Mouse (Mus musculus): ENCODE data around the gene 1700001C02Rik.

The 1700001C02Rik gene

DNA sequence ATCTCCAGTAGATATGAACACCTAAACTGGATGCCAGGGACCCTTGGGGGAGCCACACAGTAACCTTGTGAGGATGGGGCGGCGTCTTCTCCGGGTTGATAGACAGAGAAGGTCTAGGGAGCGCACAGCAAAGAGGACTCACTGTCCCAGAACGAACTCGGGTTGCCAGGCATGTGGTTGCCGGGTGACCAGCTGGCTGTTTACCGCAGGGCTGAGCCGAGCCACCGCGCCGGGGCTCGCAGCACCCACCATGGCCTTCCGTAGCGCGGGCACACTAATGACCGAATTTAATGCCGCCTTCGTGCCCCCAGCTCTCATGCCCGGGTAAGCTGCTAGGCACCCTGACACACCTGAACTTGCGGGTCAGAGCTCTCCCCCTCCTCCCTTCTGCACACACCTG lies at the start of gene 1700001C02Rik:
Gene 1700001C02Rik (plus strand): TSS at position 187 of the 400 bp plus-strand sequence.
- 18% methylated on average over 21 of the region's 21 CpGs for WGBS

- WGBS = 70% methylated on average over 5 of the region's 5 CpGs
Measured at GRCm38 (mm10) chr5:30416665-30417064, 49.2 kb upstream of the 1700001C02Rik start.

GRCm38 (mm10) chr5:30423121-30423520 lies 42.7 kb upstream of the 1700001C02Rik start:
- 68% methylated on average over 4 of the region's 4 CpGs for WGBS

- WGBS = 28% methylated on average over 8 of the region's 8 CpGs
Measured at GRCm38 (mm10) chr5:30423572-30424244, 42.1 kb upstream of the 1700001C02Rik start.

DNA sequence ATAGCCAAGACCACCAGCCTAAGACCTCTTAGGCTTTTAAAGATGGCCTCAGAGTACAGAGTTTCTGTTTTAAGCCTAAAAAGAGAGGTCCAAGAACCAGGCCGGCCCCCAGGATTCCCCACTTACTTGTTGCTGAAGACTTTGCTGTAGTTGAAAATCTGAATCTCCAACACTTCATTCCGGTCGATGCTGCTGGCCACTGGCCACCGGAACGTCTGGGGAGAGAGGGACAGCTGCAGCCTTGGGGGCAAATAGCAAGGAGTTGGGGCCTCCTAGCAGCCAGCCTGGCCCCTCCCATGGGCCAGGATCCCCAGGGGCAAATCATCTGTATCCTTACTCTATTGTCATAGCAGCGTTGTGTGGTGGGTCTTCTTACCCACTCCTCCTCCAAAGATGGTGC lies 38.4 kb upstream of the 1700001C02Rik start:
- WGBS = 83% methylated on average over 6 of the region's 6 CpGs

DNA sequence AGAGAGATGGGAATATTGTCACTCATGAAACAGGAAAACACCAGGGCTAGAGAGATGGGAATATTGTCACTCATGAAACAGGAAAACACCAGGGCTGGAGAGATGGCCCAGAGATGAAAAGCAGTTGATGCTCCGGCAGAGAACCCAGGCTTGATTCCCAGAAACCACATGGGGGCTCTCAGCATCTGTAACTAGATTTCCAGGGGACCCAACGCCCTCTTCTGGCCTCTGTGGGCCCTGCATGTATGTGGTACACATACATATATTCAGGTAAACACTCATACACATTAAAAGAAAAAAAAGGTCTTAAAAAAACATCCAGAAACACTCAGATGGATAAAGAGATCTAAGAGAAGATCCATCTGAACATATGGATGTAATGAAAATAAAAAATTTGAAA lies 26.9 kb upstream of the 1700001C02Rik start:
- WGBS = 51% methylated on average over 2 of the region's 2 CpGs

- WGBS = 81% methylated on average over 8 of the region's 8 CpGs
Measured at GRCm38 (mm10) chr5:30440308-30440906, 25.4 kb upstream of the 1700001C02Rik start.

- WGBS = 68% methylated on average over 5 of the region's 5 CpGs
Measured at GRCm38 (mm10) chr5:30442196-30442595, 23.7 kb upstream of the 1700001C02Rik start.

GRCm38 (mm10) chr5:30444327-30444895 lies 21.4 kb upstream of the 1700001C02Rik start:
- WGBS = 85% methylated on average over 13 of the region's 13 CpGs

GRCm38 (mm10) chr5:30456056-30456455 lies 9.8 kb upstream of the 1700001C02Rik start:
- 57% methylated on average over 6 of the region's 6 CpGs for WGBS

DNA sequence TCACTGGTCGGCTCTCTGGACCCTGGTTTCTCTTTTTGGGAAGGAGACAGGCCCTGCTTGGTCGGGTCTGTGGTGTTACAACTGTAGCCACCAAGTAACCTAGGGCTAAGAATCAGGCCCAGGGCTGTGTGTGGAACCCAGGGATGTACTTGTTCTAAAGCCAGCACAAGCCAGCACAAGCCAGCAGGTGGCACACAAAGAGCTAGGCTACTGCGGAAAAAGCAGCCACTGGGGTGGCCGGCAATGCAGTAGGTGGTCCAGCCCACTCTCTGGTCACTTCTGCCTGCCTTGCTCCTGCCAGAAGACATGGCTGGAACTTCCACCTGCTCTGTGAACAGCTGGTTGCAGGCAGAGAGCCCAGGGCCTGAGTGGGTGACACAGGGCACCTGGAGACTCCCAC lies 5.7 kb upstream of the 1700001C02Rik start:
- 47% methylated on average over 4 of the region's 4 CpGs for WGBS

DNA sequence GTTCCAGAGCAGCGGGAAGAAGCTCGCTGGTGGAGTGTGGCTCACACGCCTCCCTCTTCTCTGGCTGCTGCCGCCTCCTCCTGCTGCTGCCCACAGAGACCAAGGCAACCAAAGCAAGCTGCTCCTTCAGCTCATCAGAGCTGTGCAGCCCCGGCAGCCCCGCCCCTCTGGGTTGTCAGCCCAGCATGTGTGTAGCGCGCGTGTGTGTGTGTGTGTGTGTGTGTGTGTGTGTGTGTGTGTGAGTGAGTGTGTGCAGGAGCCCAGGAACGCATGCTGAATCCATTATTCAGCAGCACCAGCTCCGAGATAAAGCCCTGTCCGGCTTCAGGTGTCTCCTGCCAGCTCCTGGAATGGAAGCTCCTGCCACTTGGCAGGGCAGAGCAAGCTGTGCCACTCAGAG lies 4.0 kb upstream of the 1700001C02Rik start, which contains the start of gene Otof:
Gene Otof (minus strand): TSS at position 112 of the 400 bp plus-strand sequence.
- 18% methylated on average over 12 of the region's 12 CpGs for WGBS

DNA sequence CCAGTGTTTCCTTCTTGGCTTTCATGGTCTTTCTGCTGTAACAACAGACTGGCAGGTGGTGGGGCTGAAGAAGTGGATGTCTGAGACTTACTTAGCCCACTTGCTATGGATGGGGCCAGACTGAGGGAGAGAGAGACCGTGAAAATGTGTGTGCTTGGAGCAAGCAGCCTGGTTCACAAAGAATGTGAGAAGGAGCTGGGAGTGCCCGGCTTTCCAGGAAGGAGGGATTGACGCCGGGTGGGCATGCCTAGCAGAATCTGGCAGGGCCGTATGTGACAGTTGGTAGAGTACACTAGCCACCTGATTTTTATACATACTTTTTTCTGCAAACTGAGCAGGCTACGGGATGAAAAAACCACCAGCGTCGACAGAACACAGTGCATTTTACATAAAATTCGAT lies 468 bp downstream of the 1700001C02Rik start:
- 27% methylated on average over 9 of the region's 9 CpGs for WGBS

GRCm38 (mm10) chr5:30470454-30470853 lies 4.6 kb downstream of the 1700001C02Rik start:
- 71% methylated on average over 6 of the region's 6 CpGs for WGBS

DNA sequence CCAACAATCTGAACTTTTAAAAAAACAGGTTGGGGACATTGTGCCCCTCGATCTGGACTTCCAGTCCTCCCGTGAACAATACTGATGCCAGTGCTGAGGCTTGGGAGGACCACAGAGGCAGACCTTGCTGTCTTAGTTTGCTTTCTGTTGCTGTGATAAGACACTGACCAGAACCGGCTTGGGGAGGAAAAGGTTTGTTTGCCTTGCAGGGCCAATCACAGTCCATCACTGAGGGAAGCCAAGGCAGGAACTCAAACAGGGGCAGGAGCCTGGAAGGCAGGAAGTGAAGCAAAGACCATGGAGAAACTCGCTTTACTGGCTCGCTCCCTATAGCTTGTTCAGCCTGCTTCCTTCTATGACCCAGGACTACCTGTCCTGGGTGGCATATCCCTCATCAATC lies 6.3 kb downstream of the 1700001C02Rik start:
- 86% methylated on average over 5 of the region's 5 CpGs for WGBS

DNA sequence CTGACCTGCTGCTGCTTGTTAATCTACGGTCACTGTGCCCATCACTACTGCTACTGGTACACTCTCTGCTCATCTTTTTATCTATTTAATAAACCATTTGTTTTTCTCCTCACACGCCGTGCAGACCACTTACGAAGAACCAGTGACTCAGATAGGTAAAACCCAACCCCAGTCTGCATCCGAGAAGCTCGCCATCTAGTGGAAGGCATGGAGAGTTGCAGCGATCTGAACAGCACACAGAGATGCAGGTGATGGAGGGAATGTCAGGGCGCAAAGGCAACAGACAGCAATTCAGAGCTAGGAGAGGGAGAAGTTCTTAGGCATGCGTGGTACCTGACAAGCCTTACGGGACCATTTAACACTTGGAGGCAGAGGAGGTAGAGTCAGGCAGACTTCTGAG lies 10.7 kb downstream of the 1700001C02Rik start:
- 39% methylated on average over 10 of the region's 10 CpGs for WGBS

GRCm38 (mm10) chr5:30482319-30482718 lies 16.5 kb downstream of the 1700001C02Rik start:
- WGBS = 17% methylated on average over 5 of the region's 5 CpGs

GRCm38 (mm10) chr5:30483533-30483932 lies 17.7 kb downstream of the 1700001C02Rik start:
- WGBS = 73% methylated on average over 8 of the region's 8 CpGs

DNA sequence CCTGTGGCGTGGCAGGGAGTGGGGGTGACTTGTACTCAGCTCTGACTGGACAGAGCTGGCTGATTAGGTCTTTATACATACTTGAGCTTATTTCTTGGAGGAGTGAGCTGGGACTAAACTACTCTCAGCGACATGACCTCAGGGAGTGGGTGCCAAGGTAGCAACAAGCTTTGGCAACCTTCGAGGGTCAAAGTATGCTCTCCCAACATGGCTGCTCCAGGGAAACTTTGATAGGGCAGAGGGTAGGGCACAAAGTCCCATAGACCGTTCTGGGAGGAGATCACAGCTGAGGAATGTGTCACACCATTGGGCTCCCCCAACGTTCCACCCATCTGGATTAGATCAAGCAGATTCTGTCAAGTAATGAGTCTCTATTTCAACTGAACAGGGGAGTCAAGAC lies 18.7 kb downstream of the 1700001C02Rik start:
- WGBS = 91% methylated on average over 5 of the region's 5 CpGs

- WGBS = 80% methylated on average over 6 of the region's 6 CpGs
Measured at GRCm38 (mm10) chr5:30485136-30485535, 19.3 kb downstream of the 1700001C02Rik start.

- WGBS = 45% methylated on average over 5 of the region's 5 CpGs
Measured at GRCm38 (mm10) chr5:30490845-30491244, 25.0 kb downstream of the 1700001C02Rik start.

- 69% methylated on average over 7 of the region's 7 CpGs for WGBS
Measured at GRCm38 (mm10) chr5:30493723-30494122, 27.9 kb downstream of the 1700001C02Rik start.

DNA sequence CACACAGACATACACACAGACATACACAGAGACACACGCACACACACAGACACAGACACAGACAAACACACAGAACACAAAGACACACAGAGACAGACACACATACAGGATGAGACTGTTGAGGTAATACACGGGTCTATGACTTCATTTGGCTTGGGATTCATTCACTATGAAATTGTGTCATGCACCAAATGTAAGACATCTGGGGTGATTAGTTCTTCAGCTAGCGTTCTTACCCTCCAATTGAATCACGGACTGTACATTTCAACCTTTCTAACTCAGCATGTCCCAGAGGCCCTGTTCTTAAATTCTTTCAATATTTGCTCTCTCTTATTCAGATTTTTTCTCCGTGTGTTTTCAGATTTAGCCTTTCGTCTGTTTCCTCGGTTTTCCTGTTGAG lies 28.8 kb downstream of the 1700001C02Rik start:
- 80% methylated on average over 7 of the region's 7 CpGs for WGBS

All from cerebral cortex, adult 2 months (tissue).